Mouse (Mus musculus) urinary bladder, postnatal 14 days (tissue): ENCODE results near the gene Olfr1226.
"Not testable (repeated sequence)": the region's sequence is repeated elsewhere in the genome, so short reads cannot be mapped to it uniquely, and the experiment has no call there.

ENCODE experiments used
- DNase-seq: peaks from one replicate; pipeline ENCODE4 v3.0.0; 2021; ENCODE audit warnings: low spot score

Gene Olfr1226

DNA sequence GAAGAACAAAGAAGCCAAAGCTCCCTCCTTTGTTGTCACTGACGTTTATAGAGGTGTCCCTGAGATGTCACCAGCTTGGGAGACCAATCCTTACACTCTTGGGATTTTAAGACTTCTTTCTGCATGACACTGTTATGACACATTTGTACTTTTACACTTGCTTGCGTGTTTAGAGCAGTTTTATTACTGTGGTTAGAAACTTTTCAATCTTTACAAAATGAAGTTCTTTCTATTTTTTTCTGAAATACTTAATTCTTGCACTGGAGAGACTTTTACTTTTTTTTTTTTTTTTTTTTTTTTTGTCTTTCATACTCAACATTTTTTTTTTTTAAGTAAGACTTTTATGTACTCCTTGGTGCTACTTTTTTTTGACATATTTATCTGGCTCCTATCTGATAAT, at the start of gene Olfr1226:
Gene Olfr1226, minus strand, starts transcription at position 101 of the 400 bp plus-strand sequence.
- DNase-seq, result no peak

DNA sequence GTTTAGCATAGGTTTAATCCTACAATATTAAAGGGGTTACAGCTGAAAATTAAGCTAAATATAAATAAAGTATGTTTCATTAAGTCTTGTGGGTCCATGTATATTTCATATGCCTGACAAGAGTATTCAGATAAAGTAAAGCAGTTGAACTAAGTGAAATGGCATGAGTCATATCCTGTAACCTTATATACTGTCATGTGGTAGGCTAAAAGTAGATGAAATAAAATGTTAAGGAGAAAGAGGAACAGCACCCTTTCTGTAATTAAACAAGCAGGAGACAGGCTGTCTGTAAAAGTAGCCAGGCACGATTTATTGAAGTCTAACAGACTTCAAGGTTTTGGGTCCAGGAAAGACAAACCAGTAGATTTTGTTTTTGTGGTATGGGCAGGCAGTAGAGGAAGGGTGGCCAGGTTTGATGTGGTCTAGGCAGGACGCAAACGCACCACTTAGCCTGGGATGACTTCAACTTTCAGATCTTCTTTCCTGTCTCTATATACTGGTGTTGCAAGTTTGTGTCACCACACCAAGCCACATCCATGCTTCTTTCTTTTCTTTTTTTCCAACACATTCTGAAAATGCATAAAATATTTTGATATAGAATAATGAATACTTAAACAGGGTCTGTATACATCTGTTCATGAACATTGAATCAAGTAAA, 3.4 kb downstream of the Olfr1226 start:
- no peak for DNase-seq

DNA sequence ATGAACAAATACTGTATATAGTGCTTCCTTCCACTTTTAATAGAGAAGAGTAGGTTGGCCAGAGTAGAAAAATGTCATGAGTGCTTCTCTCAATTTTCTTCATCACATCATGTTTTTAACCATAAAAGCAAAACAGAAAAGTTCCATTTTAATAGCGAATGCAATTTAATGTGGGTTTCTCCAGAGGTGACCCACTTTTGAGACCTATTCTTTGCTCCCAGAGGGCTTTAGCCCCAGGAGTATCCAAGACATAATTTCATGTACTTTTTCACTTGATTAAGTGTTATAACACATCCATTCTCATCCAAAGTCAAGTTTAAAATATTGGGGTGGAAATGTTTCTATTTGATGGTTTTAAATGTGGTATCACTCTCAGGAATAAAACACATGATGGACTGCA, 25.3 kb downstream of the Olfr1226 start, which contains the start of gene Olfr1225:
Gene Olfr1225, minus strand, starts transcription at position 101 of the 400 bp plus-strand sequence.
- DNase-seq, result no peak

DNA sequence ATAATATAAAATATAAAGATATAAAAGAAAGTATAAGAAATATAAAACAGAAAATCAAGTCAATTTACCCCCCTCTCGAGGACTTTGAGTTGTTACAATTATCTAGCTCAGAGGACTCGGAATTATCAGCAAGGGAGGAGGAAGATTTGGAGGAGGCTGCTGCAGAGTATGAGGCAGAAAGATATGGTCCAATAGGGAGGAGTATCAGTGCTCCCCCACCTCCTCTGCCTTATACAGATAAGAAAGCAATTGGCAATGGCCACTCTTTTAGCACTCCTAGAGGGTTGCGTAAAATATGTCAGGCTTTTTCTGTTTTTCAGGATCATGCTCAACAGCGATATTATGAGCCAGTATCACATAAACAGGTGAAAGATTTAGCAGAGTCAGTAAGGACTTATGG, 35.1 kb downstream of the Olfr1226 start:
- not testable (repeated sequence) for DNase-seq

DNA sequence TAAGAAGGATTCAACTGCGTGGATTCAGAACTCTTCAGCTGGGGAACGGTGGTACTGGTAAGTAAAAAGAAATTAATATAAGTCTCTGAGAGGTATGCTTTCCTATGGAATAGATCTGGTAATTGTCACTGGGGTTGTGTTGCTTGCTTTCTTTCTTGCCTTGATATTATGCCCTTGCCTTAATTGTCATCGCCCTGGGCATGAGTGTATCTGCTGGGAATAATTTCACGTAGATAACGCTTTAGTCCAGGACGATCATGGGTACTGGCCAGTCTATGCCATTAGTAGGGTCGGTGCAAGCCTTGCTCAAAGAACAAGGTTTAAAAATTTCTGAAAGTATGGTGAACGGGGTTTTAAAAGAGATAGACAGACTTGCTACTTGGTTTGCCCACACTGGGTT, 35.9 kb downstream of the Olfr1226 start, which contains the start of gene Olfr1224-ps1:
Gene Olfr1224-ps1, minus strand, starts transcription at position 101 of the 400 bp plus-strand sequence.
- not testable (repeated sequence) for DNase-seq

DNA sequence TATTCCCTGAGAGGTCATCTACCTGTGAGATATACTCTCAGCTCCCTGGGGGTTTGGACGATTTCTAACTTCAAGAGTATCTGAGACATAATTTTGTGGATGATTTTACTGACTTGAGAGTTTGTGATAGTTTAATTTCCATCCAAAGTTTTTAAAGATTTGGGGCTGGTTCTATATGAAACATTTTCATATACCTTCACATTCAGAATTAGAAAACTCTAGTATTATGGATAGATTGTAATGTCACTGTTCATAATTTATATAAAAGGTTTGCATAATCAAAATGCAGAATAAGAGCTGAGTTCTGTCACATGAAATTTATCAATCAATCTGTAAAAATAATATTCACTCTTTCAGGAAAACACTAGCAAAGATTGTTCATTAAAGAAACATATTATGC, 48.4 kb downstream of the Olfr1226 start, which contains the start of gene Olfr1223:
Gene Olfr1223, minus strand, starts transcription at position 101 of the 400 bp plus-strand sequence.
- no peak for DNase-seq
